Mouse (Mus musculus) liver, adult 10 weeks (tissue): ENCODE results near the gene Man2b2. TPM values are rescaled to one million over a fixed set of nuclear protein-coding genes. Genes with fewer than 3 reads are reported as not detected.

Experiments
- polyA plus RNA-seq: library from polyadenylated mRNA; stranded (reverse); fragments of 350-450 nt; fragmentation: Illumina TruSeq; extraction: RNeasy Lipid Tissue Mini Kit (QIAGEN cat#74804); gene quantifications from one replicate; pipeline ENCODE4 v1.2.3, GENCODE M21; 2014; ENCODE audit warnings: low read depth, low replicate concordance

The Man2b2 gene
- 2.1 TPM for polyA plus RNA-seq

GRCm38 (mm10) chr5:36829913-36830879 is at the start of gene Man2b2:
Man2b2 (minus strand) TSS chr5:36830653.

GRCm38 (mm10) chr5:36868266-36869090 is 38.0 kb upstream of the Man2b2 start, which contains the start of gene Ppp2r2c:
Ppp2r2c (plus strand) TSS chr5:36868513.

GRCm38 (mm10) chr5:36796296-36797014 is 34.0 kb downstream of the Man2b2 start, which contains the start of gene Mrfap1:
Mrfap1 (minus strand) TSS chr5:36796772.

Other genes starting within 250 kb of the Man2b2 start
- gene Tbc1d14, start 237.4 kb downstream of the Man2b2 start, polyA plus RNA-seq = 6.7 TPM
- 23.3 TPM for gene D5Ertd579e, start 134.6 kb downstream of the Man2b2 start, polyA plus RNA-seq
- 13.9 TPM for gene Bloc1s4, start 82.0 kb downstream of the Man2b2 start, polyA plus RNA-seq
- 269 TPM for gene Mrfap1, start 33.9 kb downstream of the Man2b2 start, polyA plus RNA-seq
- gene Ppp2r2c, start 37.9 kb upstream of the Man2b2 start, polyA plus RNA-seq = not detected
- 0.66 TPM for gene Wfs1, start 158.6 kb upstream of the Man2b2 start, polyA plus RNA-seq